Mouse (Mus musculus) forebrain, embryonic 14.5 days (tissue): ENCODE results near the gene Gm38392. TPM values are rescaled to one million over a fixed set of nuclear protein-coding genes. Genes with fewer than 3 reads are reported as not detected.

Source experiments
- ATAC-seq: fragments of 200-750 bp; cut with Nextera tagmentation; 2 replicates; pipeline ENCODE4 v1.8.0; 2017; ENCODE audit warnings: mild to moderate bottlenecking, moderate library complexity
- DNase-seq: peaks from one replicate; pipeline ENCODE4 v3.0.0-alpha.2; 2015; ENCODE audit warnings: low spot score
- H3K27ac ChIP-seq: fragments of 300-500 bp; sonication (generic); 2 replicates; pipeline ENCODE4 v1.5.1; 2014; ENCODE audit warnings: low read depth, mild to moderate bottlenecking, control low read depth, low read length, moderate library complexity
- H3K27me3 ChIP-seq: fragments of 300-500 bp; sonication (generic); replicated peaks from 2 replicates; pipeline ENCODE4 v1.6.1; 2014; ENCODE audit warnings: low read length, control low read depth, mixed read lengths; ENCODE audit not compliant: control insufficient read depth, insufficient read depth
- H3K36me3 ChIP-seq: fragments of 300-500 bp; sonication (generic); 2 replicates; pipeline ENCODE4 v1.6.1; 2014; ENCODE audit warnings: low read length, control low read depth; ENCODE audit not compliant: control insufficient read depth, insufficient read depth
- H3K4me1 ChIP-seq: fragments of 300-500 bp; sonication (generic); 2 replicates; pipeline ENCODE4 v1.6.1; 2014; ENCODE audit warnings: antibody characterized with exemption, low read length, control low read depth; ENCODE audit not compliant: control insufficient read depth, insufficient read depth
- H3K4me2 ChIP-seq: fragments of 300-500 bp; sonication (generic); 2 replicates; pipeline ENCODE4 v1.6.1; 2014; ENCODE audit warnings: mild to moderate bottlenecking, control low read depth, low read length
- H3K4me3 ChIP-seq: fragments of 300-500 bp; sonication (generic); 2 replicates; pipeline ENCODE4 v1.5.1; 2014; ENCODE audit warnings: low read depth, low read length, control low read depth
- H3K9ac ChIP-seq: fragments of 300-500 bp; sonication (generic); 2 replicates; pipeline ENCODE4 v1.6.1; 2014; ENCODE audit warnings: mild to moderate bottlenecking, low read length, control low read depth, moderate library complexity
- H3K9me3 ChIP-seq: fragments of 300-500 bp; sonication (generic); replicated peaks from 2 replicates; pipeline ENCODE4 v1.6.1; 2016; ENCODE audit warnings: low read length, control low read depth, mixed read lengths; ENCODE audit not compliant: control insufficient read depth
- WGBS: fragments of 180-500 bp; shearing (Covaris S2); extraction: QIAGEN DNeasy Blood & Tissue Kit; methylation state at CpG from one replicate; pipeline ENCODE4 v1.1.7; 2014; 5-methylcytosine and 5-hydroxymethylcytosine counted together
- polyA plus RNA-seq: library from polyadenylated mRNA; unstranded; fragments of >200 nt; fragmentation: Nextera tagmentation; extraction: Ambion mirVana; gene quantifications from 2 replicates; pipeline ENCODE4 v1.2.1, GENCODE M21; 2014

Gm38392 gene
- 0.18 and 0.22 TPM in 2 replicates for polyA plus RNA-seq

GRCm38 (mm10) chr3:88287110-88287509 lies at the start of gene Gm38392:
Gene Gm38392 (minus strand): TSS chr3:88287210.
- WGBS = 95% methylated on average over 4 of the region's 4 CpGs
- no peaks in the 10 kb centered on the region for H3K9me3 ChIP-seq
- no peaks in the 10 kb centered on the region for H3K27me3 ChIP-seq
- no peak within 1 kb of the TSS for H3K4me3 ChIP-seq
- no peaks in the 10 kb centered on the region for H3K4me1 ChIP-seq
- no peak within 1 kb of the TSS for H3K4me2 ChIP-seq
- no peaks in the 10 kb centered on the region for H3K36me3 ChIP-seq
- ATAC-seq = no peak
- H3K9ac ChIP-seq = no peak within 1 kb of the TSS
- no peak for DNase-seq
- no peak within 1 kb of the TSS for H3K27ac ChIP-seq

- no peaks in the 10 kb centered on the region for H3K27me3 ChIP-seq
- ATAC-seq (peak; percentile 98), DNase-seq (peak; percentile 97)
- peak within 1 kb of the TSS; percentile 78 for H3K4me2 ChIP-seq
- H3K27ac ChIP-seq = peak within 1 kb of the TSS; percentile 94
- H3K4me1 ChIP-seq = peaks cover 10% of the 10 kb centered on the region; the same call in 1 of the 2 replicates
- no peaks in the 10 kb centered on the region for H3K9me3 ChIP-seq
- H3K4me3 ChIP-seq = peak within 1 kb of the TSS; percentile 70
- WGBS = 3% methylated on average over 51 of the region's 66 CpGs
- peak within 1 kb of the TSS; percentile 91 for H3K9ac ChIP-seq
- peaks cover 6% of the 10 kb centered on the region; the same call in 1 of the 2 replicates for H3K36me3 ChIP-seq
Measured at GRCm38 (mm10) chr3:88336058-88337013, 49.3 kb upstream of the Gm38392 start, which contains the start of the genes Tmem79 and Smg5. Gene Tmem79 (minus strand): TSS chr3:88336148. Gene Smg5 (plus strand): TSS chr3:88336260.

- Histone ChIP-seq H3K4me1 (peaks cover 10% of the 10 kb centered on the region; the same call in 1 of the 2 replicates), H3K4me3 (peak overlapping the region; percentile 70), H3K36me3 (peaks cover under 1% of the 10 kb centered on the region; the same call in 1 of the 2 replicates), H3K9ac (peak overlapping the region; percentile 91), H3K27ac (peak overlapping the region; percentile 80), H3K4me2 (peak overlapping the region; percentile 78), H3K27me3 (no peaks in the 10 kb centered on the region), H3K9me3 (no peaks in the 10 kb centered on the region)
- DNase-seq (no peak), ATAC-seq (peak; percentile 57)
- WGBS = under 1% methylated on average over 27 of the region's 27 CpGs
Measured at GRCm38 (mm10) chr3:88335436-88336053, 48.5 kb upstream of the Gm38392 start.

DNA sequence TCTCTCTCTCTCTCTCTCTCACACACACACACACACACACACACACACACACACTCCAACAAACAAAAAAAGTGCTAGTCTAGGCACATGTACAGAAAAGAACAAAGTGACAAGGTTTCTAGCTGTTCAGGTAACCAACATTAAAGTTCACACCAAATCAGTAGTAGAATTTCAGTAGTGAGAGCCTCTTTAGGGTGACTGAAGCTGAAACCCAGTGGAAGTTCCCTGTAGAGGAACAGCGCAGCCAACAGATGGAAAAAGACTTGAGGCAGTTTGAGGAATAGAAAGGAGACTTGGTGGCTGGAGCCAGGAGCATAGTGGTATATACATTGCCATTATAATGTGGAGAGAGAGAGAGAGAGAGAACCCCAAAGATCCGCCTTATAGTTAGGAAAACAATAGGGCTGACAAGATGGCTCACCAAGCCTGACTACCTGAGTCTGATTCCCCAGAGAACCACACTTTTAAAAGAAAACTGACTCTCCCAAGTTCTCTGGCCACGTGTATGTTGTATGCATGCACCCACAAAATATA lies 48.0 kb upstream of the Gm38392 start:
- Histone ChIP-seq H3K27me3 (no peaks in the 10 kb centered on the region), H3K4me3 (peak overlapping the region; percentile 70), H3K27ac (no peak overlapping the region), H3K4me1 (peaks cover 10% of the 10 kb centered on the region; the same call in 1 of the 2 replicates), H3K36me3 (no peaks in the 10 kb centered on the region), H3K9ac (peak overlapping the region; percentile 91), H3K4me2 (peak overlapping the region; percentile 78), H3K9me3 (no peaks in the 10 kb centered on the region)
- DNase-seq (no peak), ATAC-seq (no peak)
- WGBS = 35% methylated on average over 3 of the region's 3 CpGs

- 62% methylated on average over 12 of the region's 12 CpGs for WGBS
- ATAC-seq (no peak), DNase-seq (no peak)
- Histone ChIP-seq H3K4me1 (peaks cover 10% of the 10 kb centered on the region; the same call in 1 of the 2 replicates), H3K9ac (no peak overlapping the region), H3K4me2 (no peak overlapping the region), H3K27ac (no peak overlapping the region), H3K27me3 (no peaks in the 10 kb centered on the region), H3K4me3 (no peak overlapping the region), H3K36me3 (0 out of 2 replicates have a peak, but pooled peaks cover 4% of the 10 kb centered on the region), H3K9me3 (no peaks in the 10 kb centered on the region)
Measured at GRCm38 (mm10) chr3:88334029-88334658, 47.1 kb upstream of the Gm38392 start.

DNA sequence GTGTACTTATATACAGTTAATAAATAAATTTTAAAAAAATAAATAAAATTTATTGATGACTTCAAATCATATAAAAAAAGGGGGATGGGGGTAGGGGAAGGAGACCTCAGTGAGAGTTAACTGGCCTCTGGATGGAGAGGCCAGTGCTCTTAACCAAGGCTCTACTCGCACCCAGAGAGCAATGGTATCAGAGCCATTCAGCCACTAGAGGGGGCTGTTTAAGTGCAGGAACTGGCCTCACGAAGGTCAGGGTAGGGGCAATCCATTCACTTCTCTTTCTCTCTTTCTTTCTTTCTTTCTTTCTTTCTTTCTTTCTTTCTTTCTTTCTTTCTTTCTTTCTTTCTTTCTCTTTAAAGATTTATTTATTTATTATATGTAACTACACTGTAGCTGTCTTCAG lies 44.3 kb upstream of the Gm38392 start:
- Histone ChIP-seq H3K27ac (no peak overlapping the region), H3K36me3 (peaks cover 12% of the 10 kb centered on the region; the same call in 1 of the 2 replicates), H3K9me3 (no peaks in the 10 kb centered on the region), H3K9ac (no peak overlapping the region), H3K27me3 (no peaks in the 10 kb centered on the region), H3K4me3 (no peak overlapping the region), H3K4me1 (0 out of 2 replicates have a peak, but pooled peaks cover 2% of the 10 kb centered on the region), H3K4me2 (no peak overlapping the region)
- ATAC-seq (no peak), DNase-seq (peak; percentile 23)
- 19% methylated on average over 2 of the region's 2 CpGs for WGBS

DNA sequence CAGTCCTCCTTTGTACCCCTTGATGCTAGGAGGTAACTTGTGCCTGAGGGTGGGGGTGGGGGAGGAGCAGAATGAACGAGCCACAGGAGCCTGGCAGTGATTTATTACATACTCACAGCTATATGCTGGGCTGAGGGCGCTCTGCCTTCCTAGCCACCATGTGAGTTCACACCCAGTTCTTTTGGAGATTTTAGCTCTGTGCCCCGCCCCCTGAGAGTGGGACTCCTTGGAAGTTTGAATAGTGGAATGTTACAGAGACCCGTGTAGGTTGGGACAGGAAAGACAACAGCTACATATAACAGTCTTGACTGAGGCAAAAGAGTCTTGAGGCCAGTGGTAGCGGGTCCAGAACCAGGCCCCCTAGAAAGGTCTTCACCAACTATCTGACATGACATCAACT lies 41.9 kb upstream of the Gm38392 start:
- WGBS = 88% methylated on average over 5 of the region's 5 CpGs
- H3K4me2 ChIP-seq = no peak overlapping the region
- H3K27ac ChIP-seq = no peak overlapping the region
- no peak overlapping the region for H3K4me3 ChIP-seq
- ATAC-seq (no peak), DNase-seq (no peak)
- H3K27me3 ChIP-seq = no peaks in the 10 kb centered on the region
- H3K4me1 ChIP-seq = peaks cover 7% of the 10 kb centered on the region
- no peaks in the 10 kb centered on the region for H3K9me3 ChIP-seq
- peaks cover 12% of the 10 kb centered on the region; the same call in 1 of the 2 replicates for H3K36me3 ChIP-seq
- H3K9ac ChIP-seq = no peak overlapping the region

- DNase-seq (peak; percentile 88), ATAC-seq (peak; percentile 82)
- Histone ChIP-seq H3K36me3 (peaks cover 48% of the 10 kb centered on the region), H3K4me2 (peak within 1 kb of the TSS; percentile 81), H3K9me3 (no peaks in the 10 kb centered on the region), H3K9ac (peak within 1 kb of the TSS; percentile 77), H3K4me3 (peak within 1 kb of the TSS; percentile 65), H3K4me1 (peaks cover 7% of the 10 kb centered on the region), H3K27ac (peak within 1 kb of the TSS; percentile 14; the same call in 1 of the 2 replicates), H3K27me3 (no peaks in the 10 kb centered on the region)
- 4% methylated on average over 10 of the region's 10 CpGs for WGBS
Measured at GRCm38 (mm10) chr3:88324951-88325405, 38.0 kb upstream of the Gm38392 start, which contains the start of gene Glmp. Gene Glmp (plus strand): TSS chr3:88325023.
